Mouse (Mus musculus) heart, postnatal 0 days (tissue): Measurements from ENCODE around the gene Dmkn.

Experiments used
- CTCF ChIP-seq: IDR thresholded peaks from 2 replicates; pipeline ENCODE4 v1.5.1; 2016; ENCODE audit warnings: antibody characterized with exemption, control low read depth, low read depth
- EP300 ChIP-seq: IDR thresholded peaks from 2 replicates; pipeline ENCODE4 v1.6.1; 2016; ENCODE audit warnings: antibody characterized with exemption, low read depth

GRCm38 (mm10) chr7:30777081-30777579 lies 13.6 kb downstream of the Dmkn start:
- TF ChIP-seq CTCF = no peak
- no peak for TF ChIP-seq EP300
